21 mouse cellular contexts compared by ENCODE assay signal in the genomic region with DNA sequence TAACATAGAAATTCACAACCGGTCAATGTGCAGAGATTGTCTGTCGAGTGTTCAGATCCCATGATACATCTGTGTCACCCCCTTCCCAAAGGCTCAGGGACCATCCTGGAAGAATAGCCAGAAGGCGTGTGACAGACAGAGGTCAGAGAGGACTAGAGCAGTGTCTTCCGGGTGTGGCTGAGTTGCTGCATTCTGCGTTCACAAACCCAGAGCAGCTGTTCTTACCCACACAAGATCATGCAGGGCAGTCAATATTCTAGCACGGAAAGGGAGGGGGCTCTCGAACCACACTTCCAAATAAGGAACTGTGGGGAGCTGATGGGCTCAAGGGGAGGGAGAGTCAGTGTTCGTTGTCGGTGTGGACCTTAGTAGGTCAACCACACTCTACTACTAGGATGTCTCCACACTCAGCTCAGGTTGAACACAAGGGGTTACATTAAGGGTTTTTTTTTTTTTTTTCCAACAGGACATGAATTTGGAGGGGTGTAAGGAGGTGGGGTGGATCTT.
"Had no signal": no experiment of that assay in that cellular context is flagged by ENCODE, and none has a peak within 500 bp of the region (broad histone marks: within the 10 kb centered on the region; RNA-seq: fewer than 3 reads in every experiment).

No protein-coding gene starts in this region.

- DNase-seq: gastrocnemius, postnatal 25 days; heart, adult 18-20 months; heart, postnatal 14 days; heart, postnatal 36 days; kidney, adult 18-20 months; kidney, adult 8-10 months; kidney, postnatal 10 days; kidney, postnatal 25 days; kidney, postnatal 4 days; liver; liver, embryonic 13.5 days had no signal

- H3K4me2 ChIP-seq: heart, embryonic 11.5 days; heart, embryonic 13.5 days; heart, embryonic 15.5 days; hindbrain, embryonic 14.5 days; intestine, embryonic 15.5 days; limb, embryonic 12.5 days; liver, embryonic 11.5 days; liver, embryonic 13.5 days had no signal

- H3K4me3 ChIP-seq: heart, embryonic 13.5 days; heart, embryonic 15.5 days; intestine, embryonic 15.5 days; layer of hippocampus, adult 2 months; left cerebral cortex, adult 2 months; limb, embryonic 10.5 days; limb, embryonic 12.5 days; liver, embryonic 13.5 days had no signal

- H3K36me3 ChIP-seq: heart, embryonic 13.5 days; heart, embryonic 15.5 days; intestine, embryonic 15.5 days; limb, embryonic 10.5 days; limb, embryonic 12.5 days; liver, embryonic 13.5 days had no signal

- H3K27ac ChIP-seq: heart, embryonic 13.5 days; heart, embryonic 15.5 days; hindbrain, embryonic 14.5 days; intestine, embryonic 15.5 days; layer of hippocampus, adult 2 months; left cerebral cortex, adult 2 months; limb, embryonic 10.5 days; limb, embryonic 12.5 days; liver, embryonic 13.5 days had no signal

- H3K27me3 ChIP-seq: heart, embryonic 13.5 days; heart, embryonic 15.5 days; intestine, embryonic 15.5 days; limb, embryonic 12.5 days; liver, embryonic 13.5 days had no signal
